Comparison of ENCODE assay signal across 11 mouse cellular contexts in the genomic region with DNA sequence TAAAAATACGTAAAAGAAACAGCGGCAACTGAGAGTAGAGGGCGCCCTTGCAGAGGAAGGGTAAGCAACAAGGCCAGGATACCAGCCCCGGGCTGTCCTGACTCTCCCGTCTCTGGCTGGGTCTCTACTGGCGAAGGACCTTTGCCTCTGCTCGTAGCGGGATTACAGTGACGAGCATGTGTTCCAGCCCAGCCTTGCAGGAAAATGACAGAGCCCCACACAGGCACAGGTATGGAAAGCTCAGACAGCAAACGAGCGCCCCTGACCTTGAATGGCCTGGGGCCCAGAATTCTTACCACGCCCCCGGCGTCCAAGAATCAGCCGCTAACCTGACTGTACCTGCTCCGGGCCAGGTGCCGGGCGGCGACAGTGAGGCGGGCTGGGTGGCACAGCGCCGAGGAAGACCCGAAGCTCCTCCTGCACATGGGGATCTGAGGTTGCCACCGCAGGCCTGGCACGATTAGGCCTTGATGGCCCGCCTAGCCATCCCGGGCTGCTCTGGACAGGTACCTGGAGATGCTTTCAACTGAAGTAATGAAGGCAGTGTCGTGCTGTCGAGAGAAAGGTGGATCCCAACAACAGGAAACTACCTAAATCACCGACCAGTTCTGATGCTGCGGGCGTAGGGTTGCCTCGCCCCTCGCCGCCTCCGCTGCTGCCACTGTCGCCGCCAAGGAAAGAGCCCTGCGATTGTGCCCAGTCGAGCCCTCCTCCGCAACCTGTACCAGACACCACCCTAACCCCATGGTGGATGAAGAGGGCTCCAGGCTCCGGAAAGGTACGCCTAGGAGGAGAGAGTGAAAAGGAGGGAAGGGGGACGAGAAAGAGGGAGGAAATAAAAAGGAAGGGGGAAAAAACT. TPM values are rescaled to one million over a fixed set of nuclear protein-coding genes. Genes with fewer than 3 reads are reported as not detected.
A peak's percentile ranks its signal among the peaks of the same experiment; 100 is the strongest.
DNase-seq lines count a peak whose midpoint lies in the region; ATAC-seq and TF ChIP-seq lines count a peak whose summit lies in the region.
"Had no signal": no experiment of that assay in that cellular context is flagged by ENCODE, and none has a peak within 500 bp of the region (broad histone marks: within the 10 kb centered on the region; RNA-seq: fewer than 3 reads in every experiment).

No protein-coding gene starts in this region.

- H3K4me2 ChIP-seq in lung, postnatal 0 days (replicated peaks; ENCODE audit: low read depth, low read length): no peak overlapping the region
- H3K4me2 ChIP-seq: embryonic facial prominence, embryonic 13.5 days had no signal

- DNase-seq in lung, postnatal 0 days (ENCODE audit: low spot score): no peak
- no peak for DNase-seq in lung, postnatal 25 days (ENCODE audit: low spot score)
- peak; percentile 70 for DNase-seq in ZHBTc4 (ENCODE audit: low read depth, low spot score)
- DNase-seq in kidney, adult 9 months: peak; percentile 90
- no peak for DNase-seq in layer of hippocampus, adult 18-20 months (ENCODE audit: low spot score in 2 of 2)
- DNase-seq in cerebellum, adult 9-10 months: no peak
- no peak for DNase-seq in adrenal gland, postnatal 36 days
- DNase-seq: midbrain, embryonic 14.5 days had no signal

- H3K9me3 ChIP-seq in lung, postnatal 0 days (ENCODE audit: low read length): no peaks in the 10 kb centered on the region
- H3K9me3 ChIP-seq: embryonic facial prominence, embryonic 13.5 days had no signal

- 2% methylated on average over 44 of the region's 44 CpGs for WGBS in lung, postnatal 0 days

- peaks cover 83% of the 10 kb centered on the region for H3K27me3 ChIP-seq in lung, postnatal 0 days (replicated peaks; ENCODE audit: insufficient read depth, low read length)

- peak; percentile 11 for TF ChIP-seq CTCF in lung, postnatal 0 days (IDR thresholded peaks at IDR 0.05)

- H3K4me1 ChIP-seq in lung, postnatal 0 days (ENCODE audit: insufficient read depth, low read depth, low read length): no peaks in the 10 kb centered on the region

- H3K36me3 ChIP-seq in lung, postnatal 0 days (ENCODE audit: insufficient read depth, low read length): no peaks in the 10 kb centered on the region
- H3K36me3 ChIP-seq: embryonic facial prominence, embryonic 13.5 days had no signal

- TF ChIP-seq EP300 in lung, postnatal 0 days (IDR thresholded peaks at IDR 0.05): no peak

- no peak overlapping the region for H3K27ac ChIP-seq in lung, postnatal 0 days (ENCODE audit: low read length)
- H3K27ac ChIP-seq: embryonic facial prominence, embryonic 13.5 days had no signal

- H3K9ac ChIP-seq in lung, postnatal 0 days (replicated peaks; ENCODE audit: low read depth): no peak overlapping the region
- H3K9ac ChIP-seq: embryonic facial prominence, embryonic 13.5 days had no signal

- ATAC-seq in lung, postnatal 0 days: no peak
- ATAC-seq in megakaryocyte progenitor cell, adult 5-6 weeks (replicated peaks; ENCODE audit: poor library complexity): 0 out of 2 replicates have a peak, but pooled peaks have one; percentile 18

- H3K4me3 ChIP-seq in lung, postnatal 0 days (ENCODE audit: low read depth, low read length): no peak overlapping the region
- H3K4me3 ChIP-seq: embryonic facial prominence, embryonic 13.5 days had no signal

RNA-seq across cellular contexts. Expression of gene Hoxa9, which starts 1.1 kb away (rescaled TPM):
- polyA plus RNA-seq in lung, postnatal 0 days (2015; fragmentation: Nextera tagmentation; extraction: Ambion mirVana): 0.06 and 0.07 TPM in 2 replicates
- total RNA-seq in megakaryocyte progenitor cell, adult 5-6 weeks (2015): 8.1 and 10.7 TPM in 2 replicates
- 23.4 and 24.9 TPM in 2 replicates for total RNA-seq in megakaryocyte progenitor cell, adult 5-6 weeks (2017)
- not detected for total RNA-seq in layer of hippocampus, adult 18-20 months (2021)
- total RNA-seq in adrenal gland, postnatal 36 days (2021): 1 to 10 TPM in 1 of 2 experiments, under 1 TPM in 1; 0.56 to 1.3 TPM
- total RNA-seq: liver, adult 2 months had no signal
- polyA plus RNA-seq: embryonic facial prominence, embryonic 13.5 days; midbrain, embryonic 14.5 days had no signal

RNA-seq across cellular contexts. Expression of gene Hoxa7, which starts 8.1 kb away (rescaled TPM):
- polyA plus RNA-seq in lung, postnatal 0 days (2015; fragmentation: Nextera tagmentation; extraction: Ambion mirVana): 7.5 and 8.7 TPM in 2 replicates
- 11.4 and 15.7 TPM in 2 replicates for total RNA-seq in megakaryocyte progenitor cell, adult 5-6 weeks (2015)
- 5.5 and 8.2 TPM in 2 replicates for total RNA-seq in megakaryocyte progenitor cell, adult 5-6 weeks (2017)
- under 1 TPM in 1 of 2 experiments, not detected in 1; 0.36 TPM for total RNA-seq in layer of hippocampus, adult 18-20 months (2021)
- 10 to 100 TPM; 19.1 to 20.1 TPM for total RNA-seq in adrenal gland, postnatal 36 days (2021)
- total RNA-seq: liver, adult 2 months had no signal
- polyA plus RNA-seq: embryonic facial prominence, embryonic 13.5 days; midbrain, embryonic 14.5 days had no signal

RNA-seq across cellular contexts. Expression of gene Hoxa10, which starts 10.9 kb away (rescaled TPM):
- not detected in 2 replicates for polyA plus RNA-seq in lung, postnatal 0 days (2015; fragmentation: Nextera tagmentation; extraction: Ambion mirVana)
- 0.12 and 0.24 TPM in 2 replicates for total RNA-seq in megakaryocyte progenitor cell, adult 5-6 weeks (2015)
- total RNA-seq in megakaryocyte progenitor cell, adult 5-6 weeks (2017): 0.30 TPM in 1 of 2 replicates, not detected in the other
- total RNA-seq in layer of hippocampus, adult 18-20 months (2021): not detected
- total RNA-seq in adrenal gland, postnatal 36 days (2021): under 1 TPM; 0.20 to 0.30 TPM
- total RNA-seq: liver, adult 2 months had no signal
- polyA plus RNA-seq: liver, adult 2 months; midbrain, embryonic 14.5 days had no signal

RNA-seq across cellular contexts. Expression of gene Hoxa11, which starts 15.8 kb away (rescaled TPM):
- not detected in 2 replicates for polyA plus RNA-seq in lung, postnatal 0 days (2015; fragmentation: Nextera tagmentation; extraction: Ambion mirVana)
- total RNA-seq in megakaryocyte progenitor cell, adult 5-6 weeks (2015): not detected in 2 replicates
- total RNA-seq in megakaryocyte progenitor cell, adult 5-6 weeks (2017): 0.10 TPM in 1 of 2 replicates, not detected in the other
- not detected for total RNA-seq in layer of hippocampus, adult 18-20 months (2021)
- not detected for total RNA-seq in adrenal gland, postnatal 36 days (2021)
- total RNA-seq: liver, adult 2 months had no signal
- polyA plus RNA-seq: embryonic facial prominence, embryonic 13.5 days; liver, adult 2 months; midbrain, embryonic 14.5 days had no signal

RNA-seq across cellular contexts. Expression of gene Gm28308, which starts 16.6 kb away (rescaled TPM):
- polyA plus RNA-seq in lung, postnatal 0 days (2015; fragmentation: Nextera tagmentation; extraction: Ambion mirVana): not detected in 2 replicates
- total RNA-seq in megakaryocyte progenitor cell, adult 5-6 weeks (2015): not detected in 2 replicates
- total RNA-seq in megakaryocyte progenitor cell, adult 5-6 weeks (2017): 0.84 TPM in 1 of 2 replicates, not detected in the other
- not detected for total RNA-seq in layer of hippocampus, adult 18-20 months (2021)
- total RNA-seq in adrenal gland, postnatal 36 days (2021): 1 to 10 TPM; 1.5 to 2.8 TPM
- total RNA-seq: liver, adult 2 months had no signal
- polyA plus RNA-seq: embryonic facial prominence, embryonic 13.5 days; liver, adult 2 months; midbrain, embryonic 14.5 days had no signal

Comparison
In these comparisons a context has a peak if more than half of its experiments do, and no peak if none do; other contexts are left out.
1. DNase-seq: peak in ZHBTc4 (single experiment) and kidney, adult 9 months (single experiment); none in lung, postnatal 0 days (single experiment), lung, postnatal 25 days (single experiment), layer of hippocampus, adult 18-20 months (0 of 2), cerebellum, adult 9-10 months (single experiment) and adrenal gland, postnatal 36 days (0 of 2).
2. RNA of gene Hoxa7, which starts 8.1 kb away (total RNA-seq): 19.1 to 20.1 TPM in adrenal gland, postnatal 36 days and 5.5 to 15.7 TPM in megakaryocyte progenitor cell, adult 5-6 weeks; 0.36 TPM in layer of hippocampus, adult 18-20 months; every median in the first group is over 4 times any median in the second.